Mouse (Mus musculus): Measurements from ENCODE around the gene Etl4.
"Not testable (repeated sequence)": the region's sequence is repeated elsewhere in the genome, so short reads cannot be mapped to it uniquely, and the experiment has no call there.

Gene Etl4

GRCm38 (mm10) chr2:20665309-20665971 is 755.9 kb downstream of the Etl4 start:
- DNase-seq = no peak

DNA sequence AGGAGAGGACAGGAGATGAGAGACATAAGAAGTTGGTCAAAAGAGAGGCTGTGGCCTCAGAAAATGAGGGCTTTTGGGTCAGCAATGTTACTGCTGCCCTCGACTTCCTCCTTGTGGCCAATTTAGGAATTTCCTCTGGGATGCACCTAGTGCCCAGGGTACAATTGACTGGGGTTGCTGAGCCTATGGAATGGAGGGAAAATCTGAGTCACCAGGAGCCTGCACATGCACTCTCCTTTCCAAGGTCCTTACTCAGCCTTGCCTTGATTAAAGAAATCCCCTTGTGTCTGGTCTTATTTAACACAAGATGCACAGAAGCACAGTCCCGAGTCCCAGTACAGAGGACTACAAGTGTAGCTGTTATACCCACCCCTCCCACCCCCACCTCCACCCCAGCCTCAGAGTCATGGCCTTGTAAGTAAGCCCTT is 756.5 kb downstream of the Etl4 start:
- no peak for DNase-seq

DNA sequence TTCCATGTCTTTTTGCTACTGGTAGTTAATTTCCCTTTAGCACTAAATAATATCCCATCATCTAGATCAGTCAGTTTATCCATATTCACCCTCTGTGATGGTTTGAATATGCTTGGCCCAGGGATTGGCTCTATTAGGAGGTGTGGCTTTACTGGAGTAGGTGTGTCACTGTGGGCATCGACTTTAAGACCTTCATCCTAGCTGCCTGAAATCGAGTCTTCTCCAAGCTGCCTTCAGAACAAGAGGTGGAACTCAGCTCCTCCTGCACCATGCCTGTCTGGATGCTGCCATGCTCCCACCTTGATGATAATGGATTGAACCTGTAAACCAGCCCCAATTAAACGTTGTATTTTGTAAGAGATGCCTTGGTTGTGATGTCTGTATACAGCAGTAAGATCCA is 758.3 kb downstream of the Etl4 start:
- DNase-seq = no peak

DNA sequence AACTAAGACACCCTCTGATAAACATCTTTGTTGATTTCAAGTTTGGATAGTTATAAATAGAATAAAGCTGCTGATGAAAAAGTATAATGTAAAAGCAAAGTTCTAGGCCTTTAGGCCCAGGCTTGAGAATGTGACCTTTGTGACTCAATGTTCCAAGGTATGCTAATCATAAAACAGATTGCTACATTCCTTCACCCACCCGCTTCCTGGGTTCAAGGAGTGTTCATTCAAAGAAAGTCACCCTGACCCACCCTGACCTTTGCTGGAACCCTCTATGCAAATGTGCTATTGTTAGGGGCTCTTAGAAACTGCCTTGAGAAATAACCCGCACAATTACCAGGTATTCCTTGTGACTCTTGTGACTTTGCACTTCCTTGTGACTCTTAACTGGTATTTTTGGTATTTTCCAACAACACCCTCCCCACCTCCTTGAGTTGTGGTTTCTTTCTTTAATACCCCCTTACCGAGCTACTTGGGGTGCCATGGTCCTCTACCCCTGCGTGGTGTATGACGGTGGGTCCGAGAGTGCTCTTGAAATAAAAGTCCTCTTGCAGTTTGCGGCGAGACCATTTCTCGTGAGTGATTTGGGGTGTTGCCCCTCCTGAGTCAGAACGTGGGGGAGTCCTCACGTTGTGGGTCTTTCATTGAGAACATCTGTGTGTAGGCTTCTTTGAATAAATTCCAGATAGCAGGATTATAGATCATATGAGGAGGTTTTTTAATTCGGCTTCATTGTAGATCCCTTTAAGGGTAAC is 758.9 kb downstream of the Etl4 start:
- DNase-seq = not testable (repeated sequence)

DNA sequence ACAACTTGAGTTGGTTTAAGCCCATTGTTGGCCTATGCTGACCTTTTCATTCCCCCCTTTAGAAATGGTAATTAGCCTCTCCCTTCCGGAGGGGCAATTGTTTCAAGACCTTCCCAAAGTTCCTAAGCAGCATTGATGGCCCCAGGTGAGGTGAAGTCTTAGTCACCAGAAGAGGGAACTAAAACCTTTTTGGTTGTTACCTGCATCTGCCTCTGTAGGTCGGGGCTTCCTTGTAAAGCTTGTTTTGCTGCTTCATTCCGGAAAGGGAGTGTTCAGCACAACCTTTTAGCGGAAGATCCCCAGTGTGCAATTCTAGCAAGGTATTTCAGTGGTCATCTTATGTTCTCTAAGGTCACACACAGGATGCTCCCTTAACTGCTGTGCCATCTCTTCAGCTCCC is 759.8 kb downstream of the Etl4 start:
- no peak for DNase-seq

DNA sequence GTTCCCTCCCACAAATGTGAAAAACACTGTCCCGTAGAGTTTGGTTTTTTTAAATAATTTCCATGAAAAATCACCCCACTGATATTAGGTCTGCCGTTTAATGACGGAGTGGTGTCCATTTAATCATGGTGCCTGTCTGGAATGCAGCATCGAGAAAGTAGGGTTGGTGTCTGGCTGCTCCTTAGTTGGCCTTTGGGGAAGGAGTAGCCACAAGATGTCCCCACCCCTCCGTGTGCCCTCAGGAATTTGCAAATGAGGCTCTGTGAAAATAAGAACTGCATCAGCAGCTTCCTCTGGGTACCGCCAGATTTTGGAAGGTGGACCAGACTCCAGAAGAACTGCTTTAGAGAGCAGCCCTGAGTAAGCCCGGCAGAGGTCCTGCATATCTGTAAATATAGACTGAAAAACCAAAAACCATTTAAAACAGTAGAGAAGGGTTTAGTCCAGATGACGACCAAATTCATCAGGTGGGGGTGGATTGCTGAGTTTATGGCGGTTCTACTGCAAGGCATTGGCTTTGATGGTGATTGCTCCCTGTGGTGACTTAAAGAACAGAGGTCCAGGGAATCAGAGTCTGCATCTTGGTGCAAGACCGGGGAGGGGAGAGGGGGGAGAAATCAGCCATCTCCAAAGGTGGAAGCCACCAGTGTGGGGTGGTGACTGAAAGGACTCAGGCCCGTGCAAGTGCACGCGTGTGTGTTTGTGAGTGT is 762.1 kb downstream of the Etl4 start:
- no peak for DNase-seq

DNA sequence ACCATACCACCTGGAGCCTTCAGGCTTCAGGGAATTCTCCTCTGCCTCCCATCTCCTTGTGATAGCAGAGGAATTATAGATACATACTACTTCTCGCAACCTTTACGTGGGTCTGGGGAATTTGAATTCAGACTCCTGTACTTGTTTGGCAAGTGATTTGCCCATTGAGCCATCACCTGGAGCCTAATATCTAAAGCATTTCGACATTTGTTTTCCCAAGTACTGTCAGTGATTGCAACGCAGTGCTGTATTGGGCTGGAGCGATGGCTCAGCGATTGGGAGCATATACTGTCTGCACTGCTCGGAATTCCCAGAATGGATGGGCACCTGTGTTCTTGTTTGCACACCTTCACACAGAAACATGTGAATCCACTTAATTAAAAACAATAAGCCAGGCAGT is 762.7 kb downstream of the Etl4 start:
- no peak for DNase-seq

- no peak for DNase-seq
These were observed 763.4 kb downstream of the Etl4 start for GRCm38 (mm10) chr2:20672803-20673603.

DNA sequence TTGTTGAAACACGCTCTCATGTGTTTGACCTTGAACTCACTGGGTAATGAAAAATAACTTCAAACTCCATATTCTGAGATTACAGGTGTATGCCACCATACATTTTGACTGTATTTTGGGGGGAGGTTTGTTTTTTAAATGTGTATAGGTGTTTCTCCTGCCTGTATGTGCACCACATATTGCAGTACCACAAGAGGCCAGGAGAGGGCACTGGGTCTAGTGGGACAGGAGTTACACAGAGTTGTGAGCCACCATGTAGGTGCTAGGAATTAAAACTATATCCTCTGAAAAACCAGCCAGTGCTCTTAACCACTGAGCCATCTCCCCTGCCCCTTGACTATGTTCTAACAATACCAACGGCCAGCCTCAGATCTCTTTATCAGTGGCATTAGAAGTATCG is 766.8 kb downstream of the Etl4 start:
- no peak for DNase-seq

- DNase-seq = no peak
These were observed 769.2 kb downstream of the Etl4 start for GRCm38 (mm10) chr2:20678793-20679192.

DNA sequence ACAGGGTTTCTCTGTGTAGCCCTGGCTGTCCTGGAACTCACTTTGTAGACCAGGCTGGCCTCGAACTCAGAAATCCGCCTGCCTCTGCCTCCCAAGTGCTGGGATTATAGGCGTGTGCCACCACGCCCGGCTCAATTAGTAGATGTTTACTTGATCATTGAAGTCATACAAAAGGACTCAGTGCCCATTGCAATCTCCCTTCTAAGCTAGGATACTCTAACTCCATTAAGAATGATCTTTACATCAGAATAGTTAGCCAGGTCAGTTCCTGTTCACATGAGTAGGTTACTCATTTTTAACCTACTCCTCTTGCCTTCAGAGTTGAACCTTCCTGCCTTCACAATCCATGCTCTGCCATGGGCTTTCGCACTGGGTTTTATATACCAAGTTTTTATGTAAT is 772.6 kb downstream of the Etl4 start:
- not testable (repeated sequence) for DNase-seq

DNA sequence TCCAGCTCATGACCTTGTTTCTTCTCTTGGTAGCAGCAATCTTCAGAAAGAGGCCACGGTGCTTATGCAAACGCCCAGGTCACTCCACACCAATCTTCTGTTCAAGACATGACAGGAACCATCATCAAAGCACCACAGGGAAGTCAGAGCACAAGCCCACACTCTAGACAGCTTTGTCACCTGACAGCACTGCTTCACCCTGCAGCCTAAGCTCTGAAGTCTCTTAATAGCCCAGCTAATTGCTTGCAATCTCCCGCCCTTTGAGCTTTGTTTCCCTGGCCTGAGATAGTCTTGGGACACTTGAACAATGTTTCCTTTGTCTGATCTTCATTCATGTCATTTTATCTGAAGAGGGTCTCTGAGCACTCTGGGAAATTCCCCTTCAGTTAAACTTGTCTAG is 779.8 kb downstream of the Etl4 start:
- DNase-seq = no peak

GRCm38 (mm10) chr2:20692898-20693297 is 783.3 kb downstream of the Etl4 start:
- DNase-seq = no peak

DNA sequence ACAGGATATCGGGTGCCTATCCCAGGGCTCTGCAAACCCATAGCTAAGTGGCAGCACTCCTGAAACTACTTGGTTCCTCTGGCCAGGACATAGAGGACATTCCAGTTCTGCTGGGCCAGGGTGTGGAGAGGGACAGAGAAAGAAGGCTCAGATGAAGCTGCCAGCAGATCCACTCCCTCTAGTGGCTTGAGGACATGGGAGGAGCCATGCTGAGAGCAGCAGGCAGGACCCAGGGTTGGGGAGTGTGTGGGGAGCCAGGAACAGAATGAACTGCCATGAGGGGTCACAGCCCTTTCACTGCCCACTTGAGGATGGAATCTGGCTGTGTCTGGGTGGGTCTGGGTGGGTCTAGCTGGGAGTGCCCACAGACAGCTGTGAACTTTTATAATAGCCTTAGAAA is 784.2 kb downstream of the Etl4 start:
- no peak for DNase-seq

DNA sequence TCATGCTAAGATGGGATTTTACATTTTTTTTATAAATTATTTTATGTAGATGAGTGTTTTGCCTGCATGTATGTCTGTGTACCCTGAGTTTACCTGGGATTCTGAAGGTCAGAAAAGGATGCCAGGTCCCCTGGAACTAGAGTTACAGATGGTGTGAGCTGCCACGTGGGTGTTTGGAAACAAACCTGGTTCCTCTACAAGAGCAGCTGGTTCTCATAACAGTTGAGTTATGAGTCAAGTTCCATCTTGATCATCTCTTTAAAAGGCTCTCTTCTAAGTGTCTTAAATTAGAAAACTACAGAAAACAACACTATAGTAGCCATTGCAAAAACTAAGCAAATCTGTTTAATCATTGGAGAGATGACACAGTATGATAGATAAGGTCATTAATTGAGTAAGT is 788.1 kb downstream of the Etl4 start:
- DNase-seq = no peak

DNA sequence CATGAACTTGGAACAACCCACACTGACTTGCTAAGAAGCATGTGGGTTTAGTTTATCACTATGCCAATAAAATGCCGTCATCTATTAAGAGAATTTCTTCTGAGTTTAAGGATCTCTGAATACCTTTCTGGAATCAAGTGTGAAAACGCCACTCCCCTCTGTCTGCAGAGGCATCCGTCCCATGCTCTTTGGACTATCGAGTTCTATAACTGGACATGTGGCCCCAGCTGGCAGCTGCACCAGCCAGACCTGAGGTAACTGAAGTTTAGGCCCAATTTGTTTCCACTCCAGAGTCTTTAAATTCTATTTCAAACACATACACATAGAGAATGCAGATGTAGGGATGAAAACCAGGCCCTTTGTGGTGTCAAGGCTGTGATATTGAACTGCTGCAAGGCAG is 795.5 kb downstream of the Etl4 start:
- no peak for DNase-seq

GRCm38 (mm10) chr2:20710589-20710988 is 801.0 kb downstream of the Etl4 start:
- no peak for DNase-seq

DNA sequence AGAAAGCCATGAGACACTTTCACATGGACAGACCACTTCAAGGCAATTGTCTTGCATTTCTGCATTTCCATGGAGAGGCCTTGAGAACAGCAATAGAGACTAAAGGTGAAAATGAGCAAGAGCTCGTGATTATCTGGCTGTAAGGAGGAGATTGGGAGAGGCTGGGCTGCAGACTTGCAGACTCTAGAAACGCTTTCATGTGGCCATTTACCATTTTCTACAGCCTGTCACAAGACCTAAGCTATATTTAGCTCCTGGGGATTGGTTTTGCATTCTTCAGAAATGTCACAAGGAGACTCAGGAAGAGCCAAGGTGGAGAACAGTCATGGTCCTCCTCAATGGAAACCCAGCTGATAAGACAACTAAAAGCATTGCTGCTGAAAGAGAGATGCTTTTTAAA is 801.4 kb downstream of the Etl4 start:
- DNase-seq = no peak

DNA sequence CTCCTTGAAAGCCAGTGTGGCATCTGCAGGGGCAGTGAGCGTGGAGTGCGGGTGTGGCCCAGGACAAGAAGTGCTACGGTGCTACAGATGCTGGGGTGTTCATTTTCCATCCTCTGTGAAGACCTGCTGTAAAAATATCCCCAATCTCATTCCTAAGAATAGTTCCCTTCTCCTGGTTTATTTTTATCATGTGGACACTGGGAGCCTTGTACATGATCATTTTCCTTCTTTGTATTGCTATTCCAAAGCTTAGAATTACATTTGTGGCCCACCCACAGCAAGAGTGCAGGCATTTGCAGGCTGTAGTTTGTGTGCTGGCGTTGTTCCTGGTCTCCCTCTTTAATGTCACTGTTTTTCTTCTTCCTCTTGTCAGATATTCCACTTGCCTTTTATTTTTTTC is 809.5 kb downstream of the Etl4 start:
- no peak for DNase-seq

DNA sequence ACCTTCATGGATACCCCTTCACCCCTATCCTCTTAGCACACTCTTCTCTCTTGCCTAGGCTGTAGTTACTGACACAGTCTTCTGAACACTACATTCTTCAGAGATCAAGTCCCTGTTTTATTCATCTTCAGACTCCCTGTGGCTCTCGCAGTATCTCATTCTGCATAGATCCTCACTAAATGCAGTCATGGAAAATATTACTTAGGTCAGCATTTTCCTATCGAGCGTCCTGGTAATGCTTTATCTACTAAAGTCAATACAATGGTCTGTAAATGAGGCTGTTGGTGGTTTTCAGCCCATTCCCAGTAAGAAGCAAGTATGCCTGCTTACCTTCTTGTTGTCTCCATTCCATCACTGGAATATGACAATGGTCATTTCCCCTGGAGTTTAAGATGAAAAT is 811.5 kb downstream of the Etl4 start:
- no peak for DNase-seq

DNA sequence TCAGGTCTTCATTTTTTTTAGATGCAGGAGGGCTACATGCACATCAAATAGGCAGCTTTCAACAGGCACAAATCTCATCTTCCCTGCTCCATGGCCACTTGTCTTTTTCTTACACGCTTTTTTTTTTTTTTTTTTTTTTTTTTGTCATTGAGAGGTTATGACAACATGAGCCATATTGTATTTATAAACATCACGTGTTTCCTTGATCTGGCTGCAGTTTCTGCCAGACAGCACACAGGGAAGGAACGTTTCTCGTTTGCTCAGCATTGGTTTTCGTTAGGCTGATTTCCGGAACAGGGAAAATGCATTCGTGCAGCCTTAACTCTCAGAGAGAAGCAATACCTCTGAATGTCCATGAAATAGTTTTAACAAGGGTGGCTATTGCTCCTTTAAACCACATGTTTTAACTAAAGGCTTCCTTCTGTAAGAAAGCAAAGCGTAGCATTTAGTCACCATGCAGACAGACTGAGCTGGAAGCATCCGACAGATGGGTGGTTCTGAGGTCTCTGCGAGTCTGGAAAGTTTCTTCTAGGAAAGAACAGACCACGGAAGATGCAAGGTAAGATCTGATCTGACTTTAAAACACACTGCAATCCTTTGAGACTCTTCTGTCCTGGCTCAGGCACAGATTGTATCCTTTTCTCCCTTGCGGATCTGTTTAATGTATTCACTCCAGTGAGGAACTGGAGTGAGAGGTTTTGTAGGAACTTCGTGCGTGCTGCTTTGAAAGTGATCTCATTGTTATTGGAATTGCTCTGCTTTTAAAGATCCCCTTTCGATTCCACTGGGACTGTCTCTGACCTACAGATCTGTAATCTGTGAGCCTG is 812.8 kb downstream of the Etl4 start:
- no peak for DNase-seq

All from thymus, adult 18-20 months (tissue).